Mouse (Mus musculus): ENCODE results near the gene 4930404H24Rik.

DNA sequence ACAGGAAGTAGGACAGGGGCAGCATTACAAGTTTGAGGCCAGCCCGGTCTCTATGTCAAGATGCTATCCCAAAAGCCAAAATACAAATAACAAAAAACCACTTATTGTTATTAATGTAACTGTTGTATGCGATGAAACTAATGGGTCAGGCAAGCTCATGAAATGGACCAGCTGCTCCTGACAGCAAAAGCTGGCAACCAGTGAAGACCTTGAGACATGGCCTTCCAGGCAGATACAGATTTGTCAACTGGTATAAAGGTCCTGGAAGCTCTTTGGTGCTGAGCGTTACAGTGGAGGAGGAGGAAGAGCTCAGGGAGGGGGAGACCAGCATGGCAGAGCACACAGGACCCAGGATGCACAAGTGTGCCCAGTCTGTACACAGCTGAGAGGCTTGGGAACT is 44.9 kb upstream of the 4930404H24Rik start:
- TF ChIP-seq HCFC1 (IDR thresholded peaks at IDR 0.05; ENCODE audit: borderline replicate concordance, insufficient read depth, low read length) (no peak), ZC3H11A (IDR thresholded peaks at IDR 0.05; ENCODE audit: borderline replicate concordance, low read depth, low read length) (no peak), ZNF384 (IDR thresholded peaks at IDR 0.05; ENCODE audit: low read depth, low read length) (no peak), CHD2 (IDR thresholded peaks at IDR 0.05; ENCODE audit: low read depth, low read length) (no peak)
